Comparison of ENCODE assay signal across 13 mouse cellular contexts in the genomic region with DNA sequence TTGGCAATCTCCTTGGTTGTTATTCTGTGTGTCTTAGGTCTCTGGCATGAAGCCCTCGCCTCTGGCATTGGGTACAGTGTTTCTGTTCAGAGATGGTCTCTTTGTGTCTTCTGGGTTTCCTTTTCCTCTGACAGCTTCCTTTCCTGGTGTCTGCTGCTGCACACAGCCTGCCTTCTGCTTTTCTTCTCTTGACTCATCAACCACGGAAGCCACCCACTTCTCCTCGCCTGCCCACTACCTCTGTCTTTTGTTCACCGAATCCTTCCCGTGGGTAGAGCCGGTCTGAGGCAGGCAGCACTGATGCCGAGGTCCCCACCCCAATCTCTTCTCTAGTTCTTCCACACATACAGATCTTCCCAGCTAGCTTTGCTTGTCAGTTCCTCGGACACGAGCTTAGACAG.
A peak's percentile ranks its signal among the peaks of the same experiment; 100 is the strongest.
DNase-seq lines count a peak whose midpoint lies in the region; ATAC-seq and TF ChIP-seq lines count a peak whose summit lies in the region.
"Had no signal": no experiment of that assay in that cellular context is flagged by ENCODE, and none has a peak within 500 bp of the region (broad histone marks: within the 10 kb centered on the region; RNA-seq: fewer than 3 reads in every experiment).

No protein-coding gene starts in this region.

- no peak overlapping the region for H3K4me2 ChIP-seq in neural tube, embryonic 15.5 days
- H3K4me2 ChIP-seq: intestine, embryonic 15.5 days; liver, embryonic 15.5 days had no signal

- no peak for TF ChIP-seq EP300 in MEL (IDR thresholded peaks at IDR 0.05; ENCODE audit: low read depth in 1 of 2, low read length in 2 of 2)

- no peak for TF ChIP-seq RAD21 in MEL (IDR thresholded peaks at IDR 0.05; ENCODE audit: low read depth, low read length)

- no peak overlapping the region for H3K9ac ChIP-seq in MEL (ENCODE audit: control insufficient read depth, low read depth, low read length, poor library complexity, severe bottlenecking)
- H3K9ac ChIP-seq in neural tube, embryonic 15.5 days (replicated peaks), result no peak overlapping the region
- H3K9ac ChIP-seq: intestine, embryonic 15.5 days; liver, embryonic 15.5 days had no signal

- DNase-seq in heart, adult 11 months, result peak; percentile 80
- no peak for DNase-seq in heart, postnatal 14 days
- peak; percentile 46 for DNase-seq in MEL (ENCODE audit: low read depth, low spot score)
- peak; percentile 57 for DNase-seq in right cerebral cortex, postnatal 25 days
- DNase-seq in cerebellum, adult 8-10 months, result no peak
- DNase-seq: adrenal gland, postnatal 10 days; gastrocnemius, postnatal 25 days had no signal

- H3K9me3 ChIP-seq in MEL (replicated peaks; ENCODE audit: insufficient read depth, low read length), result no peaks in the 10 kb centered on the region
- no peaks in the 10 kb centered on the region for H3K9me3 ChIP-seq in neural tube, embryonic 15.5 days (replicated peaks)
- H3K9me3 ChIP-seq: intestine, embryonic 15.5 days; liver, embryonic 15.5 days had no signal

- 80% methylated on average over 9 of the region's 9 CpGs for WGBS in neural tube, embryonic 15.5 days

- peaks cover 6 to 17% of the 10 kb centered on the region in 2 experiments for H3K27me3 ChIP-seq in MEL (ENCODE audit: control insufficient read depth in 1 of 2, insufficient read depth in 2 of 2, low read length in 2 of 2)
- no peaks in the 10 kb centered on the region for H3K27me3 ChIP-seq in neural tube, embryonic 15.5 days (replicated peaks)
- H3K27me3 ChIP-seq: intestine, embryonic 15.5 days had no signal

- peak; percentile 62 to 70 for ATAC-seq in hematopoietic stem cell, adult 5-6 weeks (replicated peaks in 1 of 2; ENCODE audit: insufficient read depth in 1 of 2, low FRiP score in 2 of 2, low TSS enrichment in 1 of 2, low read depth in 1 of 2, poor library complexity in 2 of 2, severe bottlenecking in 2 of 2)
- ATAC-seq in neural tube, embryonic 15.5 days (ENCODE audit: low FRiP score), result no peak
- ATAC-seq in erythroblast, adult 5-6 weeks (replicated peaks; ENCODE audit: low FRiP score, poor library complexity, severe bottlenecking), result no peak
- ATAC-seq: midbrain, embryonic 16.5 days had no signal

- no peak for TF ChIP-seq POLR2A in MEL (IDR thresholded peaks at IDR 0.05; ENCODE audit: control insufficient read depth in 1 of 2, insufficient read depth in 1 of 2, low read depth in 1 of 2, low read length in 2 of 2, poor library complexity in 1 of 2)

- peaks cover 0 to 2% of the 10 kb centered on the region in 2 experiments; a peak in 1 of 4 replicates for H3K36me3 ChIP-seq in MEL (ENCODE audit: control insufficient read depth in 1 of 2, insufficient read depth in 2 of 2, low read length in 2 of 2)
- no peaks in the 10 kb centered on the region for H3K36me3 ChIP-seq in neural tube, embryonic 15.5 days
- H3K36me3 ChIP-seq: intestine, embryonic 15.5 days; liver, embryonic 15.5 days had no signal

- H3K27ac ChIP-seq in MEL (ENCODE audit: control insufficient read depth, low read depth, low read length), result no peak overlapping the region
- H3K27ac ChIP-seq in neural tube, embryonic 15.5 days (replicated peaks), result no peak overlapping the region
- H3K27ac ChIP-seq: intestine, embryonic 15.5 days; liver, embryonic 15.5 days had no signal

- intact Hi-C loops in heart, postnatal 14 days (cut with DNase I), result no loop called here

- peaks cover 0 to 6% of the 10 kb centered on the region in 2 experiments; a peak in 1 of 4 replicates for H3K4me1 ChIP-seq in MEL (ENCODE audit: control insufficient read depth in 1 of 2, insufficient read depth in 2 of 2, low read length in 2 of 2)
- peaks cover 10% of the 10 kb centered on the region for H3K4me1 ChIP-seq in neural tube, embryonic 15.5 days
- H3K4me1 ChIP-seq: liver, embryonic 15.5 days had no signal

- peak overlapping the region in 1 of 2 experiments; percentile 16; a peak in 1 of 4 replicates for H3K4me3 ChIP-seq in MEL (ENCODE audit: control insufficient read depth in 1 of 2, insufficient read depth in 1 of 2, low read depth in 2 of 2, low read length in 2 of 2)
- H3K4me3 ChIP-seq in neural tube, embryonic 15.5 days (replicated peaks), result no peak overlapping the region
- H3K4me3 ChIP-seq: intestine, embryonic 15.5 days; liver, embryonic 15.5 days had no signal

- TF ChIP-seq CTCF in MEL (IDR thresholded peaks at IDR 0.05 in 2 of 3, conservative IDR thresholded peaks at IDR 0.05 in 1 of 3; ENCODE audit: control insufficient read depth in 1 of 3, insufficient read depth in 1 of 3, low read depth in 2 of 3, low read length in 3 of 3, poor library complexity in 1 of 3, severe bottlenecking in 1 of 3), result no peak

- no peaks in the 10 kb centered on the region for H3K79me2 ChIP-seq in MEL (ENCODE audit: control insufficient read depth, insufficient read depth, low read length, poor library complexity)

TF ChIP-seq in MEL, 35 proteins besides CTCF, POLR2A, EP300 and RAD21:
- TF ChIP-seq POLR2AphosphoS2 (IDR thresholded peaks at IDR 0.05; ENCODE audit: low read length), result no peak
- TF ChIP-seq RCOR1 (IDR thresholded peaks at IDR 0.05; ENCODE audit: low read depth, low read length), result no peak
- TF ChIP-seq NRF1 (IDR thresholded peaks at IDR 0.05; ENCODE audit: insufficient read depth, low read depth, low read length, poor library complexity, severe bottlenecking), result no peak
- TF ChIP-seq ELF1 (IDR thresholded peaks at IDR 0.05; ENCODE audit: low read depth, low read length), result no peak
- TF ChIP-seq MYC (IDR thresholded peaks at IDR 0.05; ENCODE audit: low read depth, low read length), result no peak
- TF ChIP-seq MEF2A (IDR thresholded peaks at IDR 0.05; ENCODE audit: extremely low read depth, insufficient replicate concordance, low read depth, low read length, poor library complexity, severe bottlenecking), result no peak
- no peak for TF ChIP-seq MXI1 (IDR thresholded peaks at IDR 0.05; ENCODE audit: low read depth, low read length)
- TF ChIP-seq MAX (IDR thresholded peaks at IDR 0.05; ENCODE audit: low read length), result no peak
- TF ChIP-seq MYB (IDR thresholded peaks at IDR 0.05; ENCODE audit: low read depth, low read length), result no peak
- TF ChIP-seq USF2 (IDR thresholded peaks at IDR 0.05; ENCODE audit: borderline replicate concordance in 1 of 2, insufficient read depth in 1 of 2, low read depth in 1 of 2, low read length in 2 of 2), result no peak
- TF ChIP-seq GATA1 (IDR thresholded peaks at IDR 0.05; ENCODE audit: low read depth, low read length), result no peak
- TF ChIP-seq GABPA (IDR thresholded peaks at IDR 0.05; ENCODE audit: low read depth, low read length), result no peak
- no peak for TF ChIP-seq TCF12 (IDR thresholded peaks at IDR 0.05; ENCODE audit: low read depth, low read length)
- no peak for TF ChIP-seq NELFE (IDR thresholded peaks at IDR 0.05; ENCODE audit: low read depth, low read length)

Comparison
In these comparisons a context has a peak if more than half of its experiments do, and no peak if none do; other contexts are left out.
1. DNase-seq: peak in heart, adult 11 months (single experiment), MEL (single experiment) and right cerebral cortex, postnatal 25 days (single experiment); none in heart, postnatal 14 days (0 of 2) and cerebellum, adult 8-10 months (single experiment).
2. ATAC-seq: peak in hematopoietic stem cell, adult 5-6 weeks (2 of 2); none in neural tube, embryonic 15.5 days (single experiment) and erythroblast, adult 5-6 weeks (single experiment).